Mouse (Mus musculus) heart, adult 2 months (tissue): Measurements from ENCODE around the gene Manbal.

Source experiments
- CTCF ChIP-seq: fragments of 200-600 bp; IDR thresholded peaks from 2 replicates; pipeline ENCODE4 v1.8.1; 2022; ENCODE audit warnings: antibody characterized with exemption, mild to moderate bottlenecking, moderate library complexity
- EP300 ChIP-seq: fragments of 200-500 bp; IDR thresholded peaks from 2 replicates; pipeline ENCODE4 v1.6.1; 2011; ENCODE audit warnings: low read depth, low read length, control low read depth; ENCODE audit not compliant: insufficient read depth
- POLR2A ChIP-seq: fragments of 200-500 bp; IDR thresholded peaks from 2 replicates; pipeline ENCODE4 v1.6.1; 2011; ENCODE audit warnings: mild to moderate bottlenecking, low read depth, low read length, control low read depth; ENCODE audit not compliant: insufficient read depth

DNA sequence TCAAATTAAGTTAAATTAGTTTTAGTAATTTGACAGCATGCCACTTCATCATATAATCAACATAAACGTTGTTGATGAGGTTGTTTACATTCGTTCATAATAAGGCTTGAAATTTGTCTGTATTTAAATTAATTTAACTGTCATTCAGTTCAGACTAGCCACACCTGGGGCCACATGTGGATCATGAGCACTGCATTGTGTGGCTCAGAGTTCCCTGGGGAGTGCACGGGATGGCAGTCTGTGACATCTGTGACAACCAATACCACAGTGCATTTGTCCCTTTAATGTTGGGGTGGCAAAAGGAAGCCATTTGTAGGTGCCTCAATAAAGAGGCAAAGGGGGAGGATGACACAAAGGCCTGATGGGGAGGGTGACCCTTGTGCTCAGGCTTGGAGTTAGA, 9.6 kb downstream of the Manbal start:
- TF ChIP-seq CTCF = no peak
- TF ChIP-seq EP300 = no peak
- no peak for TF ChIP-seq POLR2A
